Mouse (Mus musculus) lung, adult 2 months (tissue): Measurements from ENCODE around the gene Slain2.

Experiments used
- CTCF ChIP-seq: fragments of 200-500 bp; IDR thresholded peaks from 2 replicates; pipeline ENCODE4 v1.5.1; 2011; ENCODE audit warnings: mild to moderate bottlenecking, low read length, control low read depth; ENCODE audit not compliant: insufficient read depth
- POLR2A ChIP-seq: fragments of 200-500 bp; IDR thresholded peaks from 2 replicates; pipeline ENCODE4 v1.6.1; 2011; ENCODE audit warnings: low read depth, mild to moderate bottlenecking, control low read depth, low read length, borderline replicate concordance; ENCODE audit errors: extremely low read depth

DNA sequence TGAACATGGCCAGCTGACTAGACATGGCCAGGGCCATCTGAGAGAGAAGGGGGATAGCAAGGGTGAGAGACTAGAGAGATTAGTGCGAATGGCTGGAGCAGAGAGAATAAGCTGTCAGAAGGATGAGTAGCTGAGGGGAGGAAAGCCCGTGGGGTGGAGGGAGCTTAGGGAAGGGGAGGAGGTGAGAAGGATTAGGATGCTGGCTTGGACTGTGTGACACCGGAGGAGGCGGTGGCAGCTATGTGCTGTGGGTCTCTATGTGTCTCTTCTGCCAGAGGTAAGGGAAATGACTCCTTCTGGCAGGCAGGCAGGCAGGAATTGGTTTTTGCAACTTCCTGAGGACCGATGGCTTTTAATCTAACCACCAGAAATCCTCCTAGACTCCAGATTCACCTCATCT is 34.4 kb upstream of the Slain2 start:
- TF ChIP-seq POLR2A (no peak), CTCF (no peak)
